Mouse (Mus musculus) left cerebral cortex, postnatal 10 days (tissue): ENCODE results near the gene Slc22a23. TPM values are rescaled to one million over a fixed set of nuclear protein-coding genes. Genes with fewer than 3 reads are reported as not detected.

Experiments
- DNase-seq, 2 experiments: peaks; one replicate each; pipeline ENCODE4 v3.0.0; 2021 to 2022; ENCODE audit warnings: low spot score in 2 of 2, mixed read lengths in 1 of 2; ENCODE audit errors: extremely low spot score in 1 of 2
- intact Hi-C: fragments of 180-260 bp; cut with DNase I; formaldehyde crosslinking; loops from one replicate; pipeline ENCODE4 v1.15.1; 2025
- total RNA-seq, 2 experiments: library from RNA; stranded (reverse); gene quantifications; 2 replicates each; pipeline ENCODE4 v1.2.3; 2021

The Slc22a23 gene
- total RNA-seq, 2 experiments from 2014 or later = 70.3 to 73.6 TPM

DNA sequence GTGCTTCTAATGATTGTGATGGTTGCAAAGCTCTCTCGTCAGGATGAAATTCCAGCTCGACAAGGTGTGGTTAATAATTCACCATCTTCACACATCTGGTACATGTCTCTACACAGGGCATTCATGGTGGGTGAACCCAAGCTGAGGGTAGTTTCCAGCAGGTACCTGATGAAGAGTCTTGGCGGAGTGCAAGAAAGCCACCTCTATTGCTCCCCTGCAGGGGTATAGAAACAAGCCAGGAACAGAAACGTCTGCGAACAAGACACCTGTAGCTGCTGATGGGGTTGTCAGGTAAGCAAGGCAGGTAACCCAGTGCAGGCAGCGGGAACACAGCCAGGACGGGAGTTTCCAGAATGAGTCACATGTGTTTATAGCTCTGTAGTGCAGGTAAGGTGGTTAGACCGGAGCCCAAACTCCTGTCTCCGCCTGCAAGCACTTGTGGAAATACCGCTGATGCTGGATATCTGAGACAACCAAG lies 132.2 kb downstream of the Slc22a23 start:
- DNase-seq = no peak
- intact Hi-C loops = no loop called here

DNA sequence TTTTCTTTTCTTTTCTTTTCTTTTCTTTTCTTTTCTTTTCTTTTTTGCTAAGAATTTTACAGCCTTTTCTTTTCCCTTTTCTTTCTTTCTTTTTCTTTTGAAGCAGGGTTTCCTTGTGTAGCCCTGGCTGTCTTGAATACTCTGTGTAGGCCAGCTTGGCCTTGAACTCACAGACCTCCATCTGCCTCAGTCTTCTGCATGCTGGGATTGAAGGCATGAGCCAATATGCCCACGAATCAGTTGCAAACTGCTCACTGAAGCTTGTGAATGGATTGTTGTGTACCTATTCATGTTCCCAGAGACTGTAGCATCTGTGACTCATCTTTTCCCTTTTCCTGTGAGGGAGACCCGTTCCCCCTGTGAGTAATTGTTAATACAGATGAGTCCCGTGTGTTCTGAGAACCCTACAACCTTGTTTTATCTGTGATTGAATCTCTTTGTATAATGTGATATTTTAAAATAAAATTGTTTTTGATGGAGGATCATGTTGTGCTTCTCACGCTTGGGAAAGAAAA lies 133.7 kb downstream of the Slc22a23 start:
- DNase-seq = no peak
- intact Hi-C loops = no loop called here

DNA sequence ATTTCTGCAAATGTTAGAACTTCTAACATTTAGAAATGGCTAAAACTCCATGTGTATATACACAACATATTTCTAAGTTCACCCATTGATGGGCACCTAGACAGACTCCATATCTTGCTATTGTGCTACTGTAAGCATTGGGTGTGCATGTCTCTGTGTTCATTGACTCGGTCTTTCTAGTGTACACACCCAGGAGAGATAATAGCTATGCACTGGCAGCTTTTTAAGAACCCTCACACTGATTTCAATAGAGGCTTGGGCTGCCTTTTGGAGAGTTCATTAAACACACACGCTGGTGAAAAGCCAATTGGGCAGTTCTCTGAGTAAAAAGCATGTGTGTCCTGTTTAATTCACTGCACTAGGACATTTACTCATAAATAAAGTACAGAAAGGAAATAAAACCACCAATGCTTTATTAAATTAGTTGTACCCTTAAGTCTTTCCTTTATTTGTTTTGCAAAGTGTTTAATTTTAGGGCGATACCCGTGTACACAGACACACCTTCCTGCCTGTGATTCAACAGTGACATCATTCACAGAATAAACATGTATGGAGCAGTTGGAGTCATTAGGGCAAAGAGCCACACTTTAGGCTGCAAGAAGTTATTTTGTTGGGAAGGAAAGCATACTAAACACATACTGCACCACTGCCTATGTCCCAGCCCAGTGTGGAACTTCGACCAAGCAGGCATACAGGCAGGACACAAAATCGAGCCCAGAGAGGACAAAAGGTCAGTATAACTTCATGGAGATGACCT lies 137.1 kb downstream of the Slc22a23 start:
- intact Hi-C loops = no loop called here
- no peak for DNase-seq

DNA sequence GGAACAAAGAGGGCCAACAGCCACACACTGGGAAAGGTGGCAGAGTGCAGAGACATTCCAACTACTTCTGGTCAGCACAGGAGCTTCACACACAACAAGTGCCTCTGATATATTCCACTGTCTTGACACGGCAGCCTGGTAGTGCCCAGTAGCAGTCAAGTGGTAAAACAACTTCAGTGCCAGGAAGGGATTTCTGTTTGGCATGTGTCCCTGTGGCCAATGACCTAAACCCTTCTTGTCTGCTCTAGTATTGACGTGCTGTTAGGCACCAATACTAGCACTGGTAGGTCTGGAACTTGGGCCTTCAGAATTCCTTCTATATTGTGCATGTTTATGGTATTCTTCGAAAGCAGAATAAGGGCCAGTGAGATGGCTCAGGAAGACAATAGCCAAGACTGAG lies 139.8 kb downstream of the Slc22a23 start:
- intact Hi-C loops = no loop called here
- DNase-seq = no peak

DNA sequence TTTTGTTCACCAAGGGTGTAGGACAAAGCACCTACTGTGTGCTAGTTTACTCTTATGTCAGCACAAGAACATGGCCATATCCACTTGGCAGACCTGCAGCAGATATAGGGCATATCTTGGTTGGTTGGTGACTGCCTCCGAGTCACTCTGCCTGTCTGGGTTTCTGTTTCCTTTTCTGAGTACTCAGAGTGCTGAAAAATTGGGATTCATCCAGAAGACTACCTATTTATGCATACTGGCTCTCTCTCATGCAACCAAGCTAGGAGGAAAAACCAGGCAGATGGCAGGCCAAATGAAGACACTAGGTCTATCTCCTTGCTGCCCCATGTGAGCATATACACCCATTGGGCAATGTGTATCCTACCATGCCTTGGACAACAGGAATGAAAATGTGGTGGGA lies 149.3 kb downstream of the Slc22a23 start:
- intact Hi-C loops = no loop called here
- no peak for DNase-seq

DNA sequence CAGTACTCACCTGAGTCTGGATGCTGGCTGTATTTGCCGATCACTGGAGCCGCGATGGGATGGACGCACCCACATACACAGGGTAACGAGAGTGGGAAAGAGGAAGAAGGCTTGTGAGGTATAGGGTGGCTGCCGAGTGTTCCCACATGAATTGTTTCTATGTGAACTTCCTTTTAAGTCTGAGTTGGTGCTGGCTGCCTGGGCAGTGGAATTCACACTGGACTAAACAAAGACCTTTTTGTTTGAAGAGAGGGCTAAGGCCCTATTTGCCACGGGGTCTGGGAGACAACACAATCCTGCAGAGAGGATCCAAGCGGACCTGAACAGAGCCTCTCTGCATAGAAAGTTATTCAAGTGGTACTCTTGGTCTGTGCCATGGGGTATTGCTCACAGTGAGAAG lies 151.6 kb downstream of the Slc22a23 start:
- DNase-seq = no peak
- intact Hi-C loops = no loop called here

DNA sequence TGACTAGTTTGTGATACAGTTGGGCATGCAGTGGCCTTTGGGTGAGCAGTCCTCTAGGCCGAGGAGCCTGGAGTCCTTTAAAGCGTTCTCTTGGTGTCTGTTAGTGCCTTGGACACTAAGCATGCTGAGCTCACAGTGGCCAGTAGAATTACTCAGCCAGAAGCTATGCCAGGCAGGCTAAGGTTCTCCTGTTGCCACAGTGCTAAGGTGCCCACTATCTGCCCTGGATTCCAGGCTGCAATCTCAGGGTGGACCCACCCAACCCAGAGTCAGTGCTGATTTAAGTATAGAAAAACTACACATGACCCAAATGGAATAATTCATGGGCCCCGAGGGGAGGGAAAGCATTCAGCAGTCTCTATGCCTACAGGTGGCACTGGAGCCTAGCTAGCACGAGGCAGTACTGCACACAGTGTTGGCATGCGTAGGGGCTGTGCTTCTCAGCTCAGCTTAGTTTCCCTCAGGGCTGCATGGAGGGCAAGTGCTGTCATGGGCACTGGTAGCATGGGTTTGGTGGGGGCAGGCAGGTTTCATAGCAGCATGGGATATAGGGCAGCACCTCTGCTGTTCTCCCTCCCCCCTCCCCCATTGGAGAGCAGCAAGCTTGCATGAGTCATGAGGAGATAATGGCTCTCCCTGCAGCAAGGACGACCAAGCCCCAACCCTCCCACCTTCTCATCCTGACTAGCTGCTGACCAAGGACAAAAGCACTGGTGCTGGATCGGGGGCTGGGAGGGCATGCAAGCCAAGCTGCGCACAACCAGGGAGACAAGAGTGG lies 152.4 kb downstream of the Slc22a23 start:
- no peak for DNase-seq
- intact Hi-C loops = no loop called here

DNA sequence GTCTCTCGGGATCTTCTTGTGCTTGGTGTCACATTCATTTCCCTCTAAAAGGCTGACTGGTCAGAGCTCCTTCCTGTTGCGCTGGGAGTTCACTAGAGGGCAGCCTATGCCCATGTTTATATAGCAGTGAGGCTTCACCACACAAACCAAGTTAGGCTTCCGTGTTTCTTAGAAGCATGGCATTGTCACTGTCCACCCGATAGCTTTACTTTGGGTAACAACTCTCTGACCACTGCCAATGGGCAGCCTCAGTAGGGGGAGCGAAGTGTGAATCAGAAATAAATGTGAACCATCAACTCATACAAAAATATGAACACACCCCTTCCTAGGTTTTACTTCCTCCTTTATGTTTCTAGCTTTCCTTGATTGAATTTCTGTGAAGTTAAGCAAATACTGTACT lies 157.4 kb downstream of the Slc22a23 start:
- peak; percentile 71 to 72 for DNase-seq
- intact Hi-C loops = loop anchor here (2.0 to 10.0 kb wide), 3 partner anchors 157 to 687 kb away; partner anchors contain the start of genes Prpf4b and Slc22a23

DNA sequence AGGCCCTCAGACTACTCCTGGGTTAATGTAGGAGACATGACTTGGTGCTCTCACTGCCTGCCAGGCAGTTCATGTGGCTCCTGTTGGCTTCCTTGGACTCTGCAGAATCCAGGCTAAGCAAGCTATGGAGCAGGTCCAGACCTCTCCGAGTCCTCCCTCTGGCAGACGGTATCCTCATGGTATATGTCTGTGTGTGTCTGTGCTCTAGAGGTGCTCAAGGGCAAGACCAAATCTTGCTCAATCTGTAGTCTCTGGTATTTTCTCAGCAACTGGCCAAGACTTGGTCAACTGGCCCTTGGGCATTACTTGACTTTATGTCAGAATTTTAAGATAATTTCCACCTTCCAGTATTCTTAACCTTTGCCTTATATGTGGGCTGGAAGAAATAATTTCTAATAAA lies 159.6 kb downstream of the Slc22a23 start:
- DNase-seq = no peak
- intact Hi-C loops = loop anchor here (10.0 kb wide), 1 partner anchor 689 kb away; the partner anchor contains the start of gene Prpf4b

DNA sequence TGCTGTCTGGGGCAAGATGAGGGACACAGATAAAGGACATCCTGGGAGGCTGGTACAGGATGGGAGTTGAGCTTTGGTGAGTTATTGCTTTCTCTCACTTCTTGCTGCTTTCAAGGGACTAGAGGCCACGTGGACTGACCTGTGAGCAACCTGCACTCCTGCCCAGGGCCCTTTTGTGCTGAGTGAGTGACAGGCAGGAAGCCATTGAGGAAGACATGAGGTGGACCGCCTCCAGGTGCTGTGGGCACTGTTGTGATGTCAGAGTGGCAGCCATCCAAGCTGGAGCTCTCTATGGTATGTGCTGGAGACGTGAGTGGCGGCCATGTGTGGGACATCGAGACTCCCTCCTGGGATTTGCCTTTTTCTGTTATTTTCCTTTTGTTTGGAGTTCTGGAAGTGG lies 163.4 kb downstream of the Slc22a23 start:
- intact Hi-C loops = loop anchor here (10.0 kb wide), 1 partner anchor 693 kb away; the partner anchor contains the start of gene Prpf4b

DNA sequence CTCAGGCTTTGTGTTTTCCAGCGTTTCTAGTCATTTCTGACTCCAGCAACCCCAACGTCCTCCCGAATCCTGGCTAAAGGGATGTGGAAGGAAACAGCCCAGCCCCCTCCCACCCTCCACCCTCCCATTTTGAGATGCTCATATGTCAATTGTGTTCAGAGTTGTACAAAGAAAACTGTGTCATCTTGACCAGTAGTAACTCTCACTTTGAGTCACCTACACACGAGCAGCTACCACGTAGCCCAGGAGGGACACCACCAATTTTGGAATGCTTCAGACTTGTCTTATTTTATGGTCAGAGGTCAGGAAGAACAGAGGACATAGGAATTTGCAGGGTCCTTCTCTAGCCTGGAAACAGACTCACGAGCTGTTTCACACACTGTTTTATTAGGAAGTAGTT lies 171.0 kb downstream of the Slc22a23 start:
- peak in 1 of 2 experiments; percentile 12 for DNase-seq
- intact Hi-C loops = no loop called here

More for the DNA sequence above, 163.4 kb downstream of the Slc22a23 start:
- DNase-seq = no peak

DNA sequence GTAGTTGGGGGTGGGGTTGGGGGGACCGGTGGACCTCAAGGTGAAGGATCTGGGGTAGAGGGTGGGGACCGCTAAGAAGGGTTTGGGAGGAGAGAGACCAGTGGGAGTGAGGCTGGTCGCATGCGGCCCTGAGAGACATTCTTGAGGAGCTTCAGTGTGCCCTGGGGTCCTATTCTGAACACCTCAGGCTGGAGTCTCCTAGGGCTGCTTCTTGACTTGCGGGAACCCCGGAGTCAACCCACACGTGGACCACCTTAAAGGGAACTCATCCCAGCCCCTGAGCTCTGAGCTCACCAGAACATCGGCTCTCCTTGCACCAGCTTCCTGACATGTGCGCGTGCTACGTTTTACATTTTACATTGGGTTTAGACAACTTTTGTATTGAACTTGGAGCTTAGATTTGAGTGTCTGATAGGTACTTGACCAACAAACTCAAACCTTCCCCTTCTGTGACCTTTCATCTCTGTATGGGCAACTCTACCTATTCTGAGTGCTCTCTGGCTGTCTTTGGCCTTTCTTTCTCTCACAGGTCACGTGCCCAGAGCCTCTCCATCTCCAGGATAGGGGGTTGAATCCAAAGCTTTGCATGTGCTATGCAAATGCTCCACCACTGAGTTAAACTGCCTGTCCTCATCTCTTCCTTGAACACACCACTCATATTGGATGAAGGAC lies 181.5 kb downstream of the Slc22a23 start:
- no peak for DNase-seq
- intact Hi-C loops = no loop called here

DNA sequence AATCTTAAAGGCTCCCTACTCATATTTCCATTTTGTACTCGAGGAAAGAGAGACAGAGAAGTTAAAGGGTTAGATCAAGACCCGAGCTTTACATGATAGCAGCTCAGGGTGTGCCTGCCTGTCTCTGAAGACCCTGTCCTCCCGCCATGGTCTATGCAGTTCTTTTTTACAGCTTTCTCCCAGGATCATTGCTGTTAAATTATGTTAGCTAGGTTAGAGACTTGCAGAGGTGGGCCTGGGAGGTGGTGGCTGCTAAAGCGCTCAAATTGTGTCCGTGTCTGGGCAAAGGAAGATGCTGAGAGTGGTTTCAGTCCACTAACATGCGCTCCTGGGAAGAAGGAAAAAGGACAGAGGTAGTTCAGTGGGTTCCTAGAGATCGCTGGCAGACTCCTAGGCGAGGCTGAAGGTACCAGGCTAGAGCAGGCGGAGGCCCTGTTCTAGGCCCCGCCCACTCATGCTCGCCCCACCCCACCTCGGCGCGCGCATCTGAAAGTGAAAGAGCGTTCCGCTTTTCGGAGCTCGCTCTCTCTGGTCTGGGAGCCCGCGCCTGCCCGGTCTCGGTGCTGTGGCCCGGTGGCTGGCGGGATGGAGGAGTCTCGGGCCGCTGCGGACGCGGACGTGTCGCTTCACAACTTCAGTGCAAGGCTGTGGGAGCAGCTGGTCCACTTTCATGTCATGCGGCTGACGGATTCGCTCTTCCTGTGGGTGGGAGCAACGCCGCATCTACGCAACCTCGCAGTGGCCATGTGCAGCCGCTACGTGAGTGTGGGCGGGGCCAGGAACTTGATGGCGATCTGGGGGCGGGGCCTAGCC lies 182.3 kb downstream of the Slc22a23 start, which contains the start of gene Psmg4:
TSS of gene Psmg4 (plus strand) at position 474 of the 813 bp plus-strand sequence.
- intact Hi-C loops = no loop called here
- peak; percentile 88 to 95 for DNase-seq

DNA sequence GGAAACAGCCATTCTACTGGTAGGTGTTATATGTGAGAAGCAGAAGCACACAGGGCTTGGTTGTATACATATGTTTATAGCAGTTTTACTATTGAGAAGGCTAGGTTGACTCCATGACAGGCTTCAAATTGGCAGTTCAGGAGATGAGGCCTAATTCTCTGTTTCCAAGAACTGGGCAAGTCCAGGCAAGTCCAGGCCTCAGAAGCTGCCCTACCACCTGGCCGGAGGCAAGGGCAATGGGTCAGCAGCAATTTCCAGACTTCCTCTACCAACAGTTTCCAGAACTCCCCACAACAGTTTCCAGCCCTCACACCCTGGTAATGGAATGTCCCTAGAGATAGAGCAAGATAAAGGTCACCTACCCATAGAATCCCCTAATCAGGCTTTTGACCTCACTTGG lies 185.1 kb downstream of the Slc22a23 start:
- intact Hi-C loops = no loop called here
- no peak for DNase-seq

DNA sequence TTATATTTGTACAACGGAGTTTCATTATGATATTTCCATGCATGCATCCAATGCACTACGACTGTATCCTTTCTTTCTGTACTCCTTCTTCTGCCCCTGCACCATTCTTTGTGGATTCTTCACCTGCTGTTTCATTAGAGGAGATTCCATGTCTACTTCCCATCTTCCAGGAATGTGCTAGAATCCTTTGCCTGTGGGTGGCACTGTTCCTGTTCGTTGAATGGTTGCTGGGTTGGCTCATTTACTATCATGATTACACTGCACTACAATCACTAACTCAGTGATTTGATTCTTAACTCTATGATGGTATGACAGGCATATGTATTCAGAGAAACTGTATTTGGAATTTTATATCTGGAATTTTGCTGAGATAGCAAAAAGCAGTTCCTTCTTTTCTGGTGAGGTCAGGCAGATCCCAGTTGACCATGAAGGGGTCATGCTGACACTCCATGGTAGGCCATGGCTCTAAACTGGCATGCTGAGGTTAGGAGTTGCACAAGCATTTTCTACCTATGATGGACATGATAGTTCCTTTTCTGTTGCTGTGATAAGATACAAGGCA lies 187.3 kb downstream of the Slc22a23 start:
- intact Hi-C loops = no loop called here
- DNase-seq = peak in 1 of 2 experiments; percentile 20

DNA sequence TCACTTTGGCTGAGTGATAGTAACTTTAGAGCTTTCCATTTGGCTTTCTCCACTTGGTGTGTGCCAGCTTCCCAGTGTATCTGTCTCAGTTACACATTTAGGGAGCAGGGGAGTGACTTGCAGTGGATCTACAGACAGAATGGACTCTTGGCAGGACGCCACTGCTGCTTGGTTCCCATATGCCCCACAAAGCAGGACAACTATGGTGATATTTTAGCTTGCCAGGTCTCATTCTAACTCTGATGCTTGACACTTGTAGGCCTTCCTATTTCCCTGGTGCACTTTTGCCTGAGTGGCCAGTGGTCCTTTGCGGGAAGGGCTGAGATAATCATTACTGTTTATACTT lies 188.2 kb downstream of the Slc22a23 start:
- DNase-seq = peak in 1 of 2 experiments; percentile 69
- intact Hi-C loops = no loop called here

DNA sequence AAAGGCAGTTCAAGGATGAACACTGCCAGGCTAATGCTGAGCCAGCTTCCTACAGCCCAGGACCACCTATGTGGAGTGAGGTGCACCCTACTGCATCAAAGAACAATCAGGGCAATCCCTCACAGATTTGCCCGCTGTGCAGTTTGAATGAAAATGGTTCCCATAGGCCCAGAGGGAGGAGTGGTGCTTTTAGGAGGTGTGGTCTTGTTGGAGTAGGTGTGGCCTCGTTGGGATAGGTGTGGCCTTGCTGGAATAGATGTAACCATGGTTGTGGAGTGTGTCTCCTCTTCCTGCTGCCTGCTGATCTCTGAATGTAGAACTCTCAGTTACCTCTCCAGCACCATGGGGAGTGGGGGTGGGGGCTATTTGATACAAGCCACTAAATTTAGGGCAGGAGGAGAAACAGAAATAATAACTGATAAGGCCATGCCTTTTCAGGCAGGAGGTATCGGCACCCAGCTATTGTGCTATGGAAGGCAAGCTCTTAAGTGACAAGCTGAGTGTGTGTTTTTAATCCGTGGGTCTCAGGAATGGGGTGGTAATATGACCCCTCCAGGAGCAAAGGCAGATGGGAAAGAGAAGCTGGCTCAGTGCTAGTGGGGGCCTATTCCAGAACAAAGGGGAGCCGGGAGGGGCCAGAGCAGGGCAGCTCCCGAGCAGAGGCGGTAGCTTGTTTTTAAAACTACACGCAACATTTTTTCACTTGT lies 188.7 kb downstream of the Slc22a23 start:
- intact Hi-C loops = no loop called here

More for the DNA sequence above, 188.7 kb downstream of the Slc22a23 start:
- DNase-seq = peak in 1 of 2 experiments; percentile 27
